Mouse (Mus musculus): ENCODE measurements around the gene Hist1h2bf.
"Not testable (repeated sequence)": the region's sequence is repeated elsewhere in the genome, so short reads cannot be mapped to it uniquely, and the experiment has no call there.

Hist1h2bf gene

DNA sequence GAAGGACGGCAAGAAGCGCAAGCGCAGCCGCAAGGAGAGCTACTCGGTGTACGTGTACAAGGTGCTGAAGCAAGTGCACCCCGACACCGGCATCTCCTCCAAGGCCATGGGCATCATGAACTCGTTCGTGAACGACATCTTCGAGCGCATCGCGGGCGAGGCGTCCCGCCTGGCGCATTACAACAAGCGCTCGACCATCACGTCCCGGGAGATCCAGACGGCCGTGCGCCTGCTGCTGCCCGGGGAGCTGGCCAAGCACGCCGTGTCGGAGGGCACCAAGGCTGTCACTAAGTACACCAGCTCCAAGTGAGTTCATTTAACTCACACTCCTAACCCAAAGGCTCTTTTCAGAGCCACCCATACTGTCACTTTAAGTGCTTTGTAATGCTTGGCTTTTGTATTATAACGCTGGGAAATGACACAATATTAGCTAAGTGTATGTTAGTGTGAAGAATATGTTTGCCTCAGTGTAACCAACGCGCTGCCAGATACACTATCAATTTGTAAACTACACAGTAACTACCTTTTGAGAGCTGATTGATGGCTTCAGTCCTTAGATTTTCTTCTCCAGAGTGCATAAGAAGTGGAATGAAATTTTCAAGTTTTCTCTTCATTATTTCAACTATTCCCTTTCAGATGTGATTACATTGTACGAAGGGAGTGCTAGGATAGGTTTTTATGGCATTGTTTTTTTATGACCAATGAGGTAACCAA is 2.3 kb downstream of the Hist1h2bf start:
- DNase-seq (ENCODE audit: low spot score in 2 of 2), result not testable (repeated sequence)

DNA sequence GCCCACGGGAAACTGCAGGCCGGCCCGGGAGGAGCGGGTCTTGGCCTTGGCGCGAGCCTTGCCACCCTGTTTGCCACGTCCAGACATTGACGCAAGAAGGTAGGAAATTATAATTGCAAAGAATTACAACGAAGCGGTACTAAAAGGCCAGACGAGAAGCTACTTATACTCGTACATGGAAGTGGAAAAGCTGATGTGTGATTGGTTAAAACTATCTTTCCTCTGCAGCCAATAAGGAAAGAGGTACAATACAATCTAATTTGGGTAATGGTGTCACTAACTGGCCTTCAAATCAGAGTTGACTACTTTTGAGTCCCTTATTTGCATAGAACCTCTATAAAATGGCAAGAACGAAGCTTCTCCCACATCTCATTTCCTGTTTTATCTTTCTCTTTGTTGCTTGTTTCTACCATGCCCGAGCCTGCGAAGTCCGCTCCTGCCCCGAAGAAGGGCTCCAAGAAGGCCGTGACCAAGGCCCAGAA is 2.9 kb downstream of the Hist1h2bf start, which contains the start of the genes Hist1h2ae and Hist1h2bg:
TSS of gene Hist1h2ae (minus strand) at position 199 of the 482 bp plus-strand sequence.
TSS of gene Hist1h2bg (plus strand) at position 375 of the 482 bp plus-strand sequence.
- peak; percentile 85 to 92 for DNase-seq (ENCODE audit: low spot score in 2 of 2)

DNA sequence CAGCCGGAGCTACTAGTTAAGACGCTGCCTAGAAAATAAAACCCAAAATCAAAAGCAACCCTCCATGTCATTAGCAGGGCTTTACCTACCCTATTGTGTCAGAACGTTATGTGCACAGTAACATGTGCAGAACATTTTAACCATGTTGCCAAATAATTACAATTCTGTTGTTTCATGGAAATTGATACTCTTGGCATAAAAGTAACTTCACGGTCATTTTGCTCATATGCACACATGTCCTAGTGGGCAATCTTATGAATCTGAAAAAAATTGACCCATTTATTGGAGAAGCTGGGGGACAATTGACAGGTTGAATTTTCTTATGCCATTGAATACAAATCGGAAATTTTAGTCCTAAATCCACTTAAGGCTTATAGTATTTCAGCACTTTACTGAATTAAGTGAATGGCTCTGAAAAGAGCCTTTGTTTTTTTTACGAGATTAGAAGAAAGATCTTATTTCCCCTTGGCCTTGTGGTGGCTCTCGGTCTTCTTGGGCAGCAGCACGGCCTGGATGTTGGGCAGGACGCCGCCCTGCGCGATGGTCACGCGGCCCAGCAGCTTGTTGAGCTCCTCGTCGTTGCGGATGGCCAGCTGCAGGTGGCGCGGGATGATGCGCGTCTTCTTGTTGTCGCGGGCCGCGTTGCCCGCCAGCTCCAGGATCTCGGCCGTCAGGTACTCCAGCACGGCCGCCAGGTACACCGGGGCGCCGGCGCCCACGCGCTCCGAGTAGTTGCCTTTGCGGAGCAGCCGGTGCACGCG is 3.6 kb downstream of the Hist1h2bf start:
- not testable (repeated sequence) for DNase-seq (ENCODE audit: low spot score in 2 of 2)

DNA sequence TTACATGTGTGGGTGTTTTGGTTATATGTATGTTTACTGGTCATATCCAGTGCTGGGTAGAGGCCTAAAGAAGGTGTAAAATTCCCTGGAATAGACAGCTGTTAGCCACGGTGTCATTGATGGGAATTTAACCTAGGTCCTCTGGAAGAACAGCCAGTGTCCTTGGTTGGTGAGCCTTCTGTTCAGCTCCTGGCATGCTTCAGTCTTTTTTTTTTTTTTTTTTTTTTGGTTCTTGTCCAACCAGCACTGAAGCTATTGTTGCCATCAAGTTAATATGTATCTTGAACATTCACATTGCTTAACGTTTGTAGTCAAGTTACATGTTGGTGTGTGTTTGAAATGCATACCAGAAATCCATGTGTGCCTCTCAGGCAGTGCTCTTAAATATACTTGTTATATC is 9.5 kb downstream of the Hist1h2bf start:
- no peak for DNase-seq (ENCODE audit: low spot score in 2 of 2)

DNA sequence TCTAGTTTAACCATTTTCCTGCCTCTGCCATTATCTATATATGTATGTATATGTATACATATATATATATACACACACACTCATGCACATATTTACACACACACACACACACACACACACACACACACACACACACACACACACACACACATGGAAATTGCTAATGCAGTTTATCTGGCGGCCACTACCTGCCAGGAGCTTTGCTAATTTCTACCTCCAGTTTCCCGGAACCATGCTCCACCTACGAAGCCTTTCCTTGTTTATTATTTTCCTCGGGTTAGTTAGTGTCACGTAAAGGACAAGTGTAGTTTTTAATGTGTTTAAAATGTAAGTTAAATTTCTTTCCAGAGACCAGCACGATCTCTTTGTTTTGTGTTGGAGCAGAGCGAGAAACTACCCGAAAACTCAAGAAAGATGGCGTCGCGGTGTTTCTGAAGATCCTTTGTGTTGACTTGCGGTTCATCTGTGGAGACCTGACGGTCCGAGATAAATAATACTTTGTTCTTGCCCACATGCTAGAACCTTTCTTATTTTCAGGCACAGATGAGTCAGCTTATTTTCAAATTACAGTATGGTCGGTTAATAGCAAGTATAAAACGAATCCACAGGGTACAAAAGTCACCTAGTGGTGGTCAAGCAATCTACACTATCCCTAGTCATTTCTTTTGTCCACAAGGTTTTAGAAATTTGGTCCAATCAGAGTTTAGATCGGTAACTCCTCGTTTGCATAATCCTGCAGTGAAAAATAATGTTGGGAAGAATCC is 11.1 kb downstream of the Hist1h2bf start:
- DNase-seq (ENCODE audit: low spot score in 2 of 2), result peak in 1 of 2 experiments; percentile 62

DNA sequence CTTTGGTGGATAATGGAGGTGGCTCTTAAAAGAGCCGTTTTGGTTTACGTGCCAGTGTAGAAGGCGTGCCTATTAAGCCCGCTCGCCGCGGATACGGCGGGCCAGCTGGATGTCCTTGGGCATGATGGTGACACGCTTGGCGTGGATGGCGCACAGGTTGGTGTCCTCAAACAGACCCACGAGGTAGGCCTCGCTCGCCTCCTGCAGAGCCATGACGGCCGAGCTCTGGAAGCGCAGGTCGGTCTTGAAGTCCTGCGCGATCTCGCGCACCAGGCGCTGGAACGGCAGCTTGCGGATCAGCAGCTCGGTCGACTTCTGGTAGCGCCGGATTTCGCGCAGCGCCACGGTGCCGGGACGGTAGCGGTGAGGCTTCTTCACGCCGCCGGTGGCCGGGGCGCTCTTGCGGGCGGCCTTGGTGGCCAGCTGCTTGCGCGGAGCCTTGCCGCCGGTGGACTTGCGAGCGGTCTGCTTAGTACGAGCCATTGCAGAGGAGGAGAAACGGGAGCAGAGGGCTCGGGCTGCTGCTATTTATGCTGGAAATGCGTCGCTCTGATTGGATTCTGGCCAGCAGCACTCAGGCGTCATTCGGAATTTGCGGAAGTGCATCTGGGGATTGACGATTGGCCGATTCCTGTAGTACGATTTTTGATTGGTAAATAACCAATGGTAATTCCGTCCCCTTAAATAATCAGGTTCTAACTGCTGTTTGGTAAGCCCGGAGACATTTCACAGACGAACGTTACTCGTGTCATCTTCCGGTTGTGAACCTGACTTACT is 11.9 kb downstream of the Hist1h2bf start, which contains the start of gene Hist1h3e:
TSS of gene Hist1h3e (minus strand) at position 487 of the 777 bp plus-strand sequence.
- peak; percentile 94 to 98 for DNase-seq (ENCODE audit: low spot score in 2 of 2)

DNA sequence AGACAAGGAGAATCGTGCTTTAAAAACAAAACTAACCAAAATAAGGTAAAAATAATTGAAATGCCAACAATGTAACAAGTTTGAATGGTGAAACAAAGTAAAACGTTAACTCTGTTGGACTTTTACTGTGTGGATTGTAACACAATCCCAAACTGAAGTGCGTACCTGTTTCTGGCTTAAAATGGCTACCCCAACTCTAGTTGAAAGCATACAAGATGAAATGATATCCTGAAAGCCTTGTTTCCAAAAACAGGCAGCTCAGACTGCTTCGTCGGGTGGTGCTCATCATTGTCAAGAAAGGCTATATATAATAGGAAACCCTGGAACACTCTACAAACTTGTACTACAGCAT is 12.5 kb downstream of the Hist1h2bf start:
- DNase-seq (ENCODE audit: low spot score in 2 of 2), result not testable (repeated sequence)

DNA sequence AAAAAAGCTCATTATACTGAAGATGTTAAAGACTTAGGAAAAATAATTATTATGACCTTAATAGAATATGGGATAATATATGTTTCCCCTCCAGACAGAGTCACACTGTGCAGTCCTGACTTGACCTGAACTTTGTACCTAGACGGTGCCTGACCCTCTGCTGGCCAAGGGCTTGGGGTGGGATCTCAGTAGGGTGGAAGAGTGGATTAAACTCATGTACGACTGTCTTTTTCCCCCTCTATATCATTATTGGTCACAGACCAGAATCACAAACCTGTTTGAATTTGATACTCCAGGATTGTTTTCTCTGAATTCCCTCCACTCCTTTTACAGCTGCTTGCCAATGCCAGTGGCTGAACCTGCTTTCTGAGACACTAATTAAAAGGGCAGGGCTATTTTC is 13.3 kb downstream of the Hist1h2bf start:
- not testable (repeated sequence) for DNase-seq (ENCODE audit: low spot score in 2 of 2)

DNA sequence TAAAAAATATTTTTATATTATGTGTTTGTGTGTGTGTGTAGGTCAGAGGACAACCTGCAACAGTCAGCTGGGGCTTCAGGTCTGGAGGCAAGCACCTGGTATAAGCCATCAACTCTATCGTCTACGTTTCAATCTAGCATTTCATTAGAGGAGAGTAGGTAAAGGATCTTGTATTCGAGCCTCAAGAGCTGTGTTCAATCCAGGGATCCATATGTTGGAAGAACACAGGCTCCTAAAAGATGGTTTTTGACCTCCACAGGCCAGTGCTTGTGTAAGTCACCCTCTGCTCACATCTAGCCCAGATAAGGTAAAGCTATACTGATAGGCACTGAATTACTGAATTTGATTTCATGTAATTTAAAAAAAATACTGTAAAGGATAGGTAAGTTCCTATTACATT is 17.1 kb downstream of the Hist1h2bf start:
- DNase-seq (ENCODE audit: low spot score in 2 of 2), result no peak

DNA sequence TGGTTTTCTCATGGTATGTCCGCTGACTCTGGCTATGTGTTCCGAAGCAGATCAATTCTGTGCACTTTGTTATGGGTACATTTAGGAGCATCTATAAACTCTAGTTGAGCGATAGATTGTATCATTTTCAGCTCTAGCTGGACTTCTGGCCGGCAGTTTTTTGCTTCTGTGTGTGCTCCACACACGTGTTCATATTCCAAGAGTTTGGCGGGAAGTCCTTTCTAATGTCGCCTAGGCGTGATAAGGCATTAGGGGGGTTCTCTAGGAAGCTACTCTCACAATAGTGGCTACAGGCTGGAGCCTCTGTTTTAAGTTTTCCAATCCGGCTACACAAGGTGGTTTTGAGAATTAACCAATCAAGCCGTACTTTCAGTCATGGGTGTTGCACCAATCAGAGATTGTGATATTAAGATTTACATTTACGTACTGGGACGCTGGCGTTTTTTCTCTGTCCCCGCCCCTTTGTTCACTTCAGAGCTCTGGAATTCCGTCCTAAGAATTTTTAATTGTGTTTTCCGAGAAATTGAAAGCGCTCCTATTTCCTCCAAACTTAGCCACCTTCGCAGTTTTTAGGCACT is 18.1 kb downstream of the Hist1h2bf start:
- peak; percentile 78 to 88 for DNase-seq (ENCODE audit: low spot score in 2 of 2)

DNA sequence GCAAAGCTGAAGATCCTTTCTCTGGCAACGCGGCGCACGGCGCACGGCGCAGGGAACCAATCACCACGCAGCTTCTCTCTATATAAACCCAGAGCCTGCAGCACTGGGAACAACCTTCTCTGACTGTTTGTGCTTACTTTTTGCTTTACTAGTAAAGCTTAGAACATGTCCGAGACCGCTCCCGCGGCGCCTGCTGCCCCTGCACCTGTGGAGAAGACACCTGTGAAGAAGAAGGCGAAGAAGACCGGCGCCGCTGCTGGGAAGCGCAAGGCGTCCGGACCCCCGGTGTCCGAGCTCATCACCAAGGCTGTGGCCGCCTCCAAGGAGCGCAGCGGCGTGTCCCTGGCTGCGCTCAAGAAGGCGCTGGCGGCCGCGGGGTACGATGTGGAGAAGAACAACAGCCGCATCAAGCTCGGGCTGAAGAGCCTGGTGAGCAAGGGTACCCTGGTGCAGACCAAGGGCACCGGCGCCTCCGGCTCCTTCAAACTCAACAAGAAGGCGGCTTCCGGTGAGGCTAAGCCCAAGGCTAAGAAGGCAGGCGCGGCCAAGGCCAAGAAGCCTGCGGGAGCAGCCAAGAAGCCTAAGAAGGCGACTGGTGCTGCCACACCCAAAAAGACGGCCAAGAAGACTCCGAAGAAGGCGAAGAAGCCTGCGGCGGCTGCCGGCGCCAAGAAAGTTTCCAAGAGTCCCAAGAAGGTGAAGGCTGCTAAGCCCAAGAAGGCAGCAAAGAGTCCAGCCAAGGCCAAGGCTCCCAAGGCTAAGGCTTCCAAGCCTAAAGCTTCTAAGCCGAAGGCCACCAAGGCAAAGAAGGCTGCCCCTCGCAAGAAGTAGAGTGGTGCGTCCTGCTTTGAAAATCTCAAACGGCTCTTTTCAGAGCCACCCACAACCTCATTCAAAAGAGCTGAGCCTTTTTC is 18.8 kb downstream of the Hist1h2bf start:
- peak; percentile 92 to 98 for DNase-seq (ENCODE audit: low spot score in 2 of 2)

DNA sequence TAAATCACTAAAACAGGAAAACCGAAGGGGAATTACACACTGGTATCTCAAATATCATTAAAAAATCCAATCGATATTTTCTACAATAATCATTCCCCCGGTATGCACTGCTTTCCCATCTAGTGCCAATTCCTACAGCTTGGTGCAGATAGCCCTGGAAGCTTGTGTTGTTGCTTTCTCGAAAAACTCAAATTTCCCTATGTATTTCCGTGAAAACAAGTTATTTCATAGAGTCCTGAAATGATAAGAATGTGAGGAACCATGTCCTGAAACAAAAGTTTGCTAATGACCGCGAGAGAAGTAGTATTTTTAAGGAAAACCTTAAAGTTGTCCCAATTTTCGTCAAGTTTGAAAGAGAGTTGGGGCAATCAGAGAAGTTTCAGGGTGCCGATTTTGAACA is 19.6 kb downstream of the Hist1h2bf start:
- DNase-seq (ENCODE audit: low spot score in 2 of 2), result peak in 1 of 2 experiments; percentile 50

DNA sequence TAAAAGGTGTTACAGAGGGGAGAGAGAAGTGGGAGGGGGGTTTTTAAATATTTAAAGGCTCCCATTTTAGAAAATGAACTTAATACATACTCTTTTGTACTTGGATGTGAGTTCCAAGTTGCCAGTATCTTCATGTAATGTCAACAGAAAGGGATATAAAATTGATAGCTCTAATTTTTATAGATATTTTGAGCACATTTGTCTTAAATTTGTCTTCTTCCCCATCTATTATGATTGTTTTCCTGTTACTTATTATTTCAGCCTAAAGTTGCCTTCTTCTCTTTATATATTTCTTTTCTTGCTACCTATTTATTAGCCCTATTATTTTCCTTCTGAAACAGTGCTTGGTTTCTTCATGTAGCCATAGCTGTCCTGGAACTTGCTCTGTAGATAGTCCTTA is 21.0 kb downstream of the Hist1h2bf start, which contains the start of gene Hist1h1d:
TSS of gene Hist1h1d (plus strand) at position 301 of the 400 bp plus-strand sequence.
- no peak for DNase-seq (ENCODE audit: low spot score in 2 of 2)

DNA sequence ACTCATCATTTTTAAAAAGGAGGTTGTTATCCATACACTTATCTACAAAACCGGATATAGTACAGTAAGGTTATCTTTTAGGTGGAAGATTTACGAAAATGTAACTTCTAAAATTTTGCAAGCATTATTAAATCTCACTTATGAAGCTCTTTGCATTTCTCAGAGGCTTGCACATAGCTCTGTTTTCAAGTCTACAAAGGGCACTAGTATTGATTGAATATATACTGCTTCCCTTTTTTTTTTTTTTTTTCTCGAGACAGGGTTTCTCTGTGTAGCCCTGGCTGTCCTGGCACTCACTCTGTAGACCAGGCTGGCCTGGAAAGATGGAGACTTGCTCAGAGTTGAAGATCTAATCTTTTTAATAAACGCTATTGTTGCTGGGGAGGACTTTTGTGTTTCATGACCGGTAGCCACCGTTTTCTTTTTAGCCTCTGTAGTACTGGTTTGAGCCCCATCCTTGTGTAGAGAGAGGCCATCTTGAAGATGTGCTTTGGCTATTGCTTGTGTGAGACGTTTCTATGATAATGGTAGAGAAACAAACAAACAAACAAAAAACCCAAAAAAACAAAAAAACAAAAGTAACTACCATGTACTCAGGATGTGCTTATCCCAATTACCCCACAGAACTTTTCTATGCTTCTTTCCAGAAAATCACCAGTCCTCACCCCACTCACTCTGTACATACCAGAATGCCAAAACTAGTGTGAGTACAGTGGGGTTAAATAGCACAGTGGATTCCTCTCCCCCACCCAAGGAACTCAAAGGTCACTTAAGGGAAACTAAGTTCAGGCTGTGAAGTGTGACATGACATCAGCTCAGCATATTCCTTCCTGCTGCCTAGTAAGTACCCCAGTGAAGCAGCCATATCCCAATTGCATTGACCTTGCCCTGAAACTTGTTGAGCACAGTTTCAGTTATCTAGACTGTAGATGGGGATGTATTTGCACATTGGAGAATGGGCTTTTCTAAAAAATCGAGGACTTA is 21.8 kb downstream of the Hist1h2bf start:
- DNase-seq (ENCODE audit: low spot score in 2 of 2), result peak; percentile 16 to 65

DNA sequence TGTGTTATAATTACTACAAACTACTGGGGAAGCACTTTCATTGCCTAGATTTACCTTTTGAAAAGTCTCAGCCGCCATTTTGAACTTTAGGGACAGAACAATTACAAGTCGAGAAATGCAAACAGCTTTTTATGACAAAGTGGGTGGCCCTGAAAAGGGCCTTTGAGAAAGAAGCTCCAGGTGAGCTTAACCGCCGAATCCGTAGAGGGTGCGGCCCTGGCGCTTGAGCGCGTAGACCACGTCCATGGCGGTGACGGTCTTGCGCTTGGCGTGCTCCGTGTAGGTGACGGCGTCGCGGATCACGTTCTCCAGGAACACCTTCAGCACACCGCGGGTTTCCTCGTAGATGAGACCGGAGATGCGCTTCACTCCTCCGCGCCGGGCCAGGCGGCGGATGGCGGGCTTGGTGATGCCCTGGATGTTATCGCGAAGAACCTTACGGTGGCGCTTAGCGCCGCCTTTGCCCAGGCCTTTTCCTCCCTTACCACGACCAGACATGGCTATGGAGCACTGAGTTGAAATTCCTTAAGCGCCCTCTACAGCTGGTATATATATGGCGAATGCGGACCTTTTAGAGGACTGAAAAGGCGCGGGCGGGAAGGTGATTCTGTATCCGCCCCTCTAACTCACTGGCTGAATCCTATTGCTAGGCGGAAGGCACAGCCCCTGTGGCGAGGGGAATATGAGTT is 22.7 kb downstream of the Hist1h2bf start, which contains the start of gene Hist1h4f:
TSS of gene Hist1h4f (minus strand) at position 503 of the 689 bp plus-strand sequence.
- DNase-seq (ENCODE audit: low spot score in 2 of 2), result peak; percentile 92 to 95

DNA sequence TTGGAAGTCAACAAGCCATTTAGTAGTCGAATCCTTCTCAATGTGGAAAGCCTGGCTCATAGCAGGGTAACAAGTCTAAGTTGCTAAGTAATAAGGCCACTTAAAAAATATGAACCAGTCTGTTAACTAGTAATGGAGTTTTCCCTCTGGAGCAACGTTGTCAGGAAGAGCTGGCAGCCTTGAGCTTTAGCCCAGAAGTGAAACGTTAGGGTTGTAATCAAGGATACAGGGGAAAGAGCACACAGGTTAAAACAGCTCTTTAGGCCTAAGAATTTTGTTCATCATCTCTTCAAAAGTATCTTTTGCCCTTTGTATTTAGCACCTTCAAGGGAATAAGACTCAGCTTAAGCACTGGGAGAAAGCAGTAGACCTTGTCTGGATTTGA is 23.2 kb downstream of the Hist1h2bf start:
- DNase-seq (ENCODE audit: low spot score in 2 of 2), result peak; percentile 34 to 63

DNA sequence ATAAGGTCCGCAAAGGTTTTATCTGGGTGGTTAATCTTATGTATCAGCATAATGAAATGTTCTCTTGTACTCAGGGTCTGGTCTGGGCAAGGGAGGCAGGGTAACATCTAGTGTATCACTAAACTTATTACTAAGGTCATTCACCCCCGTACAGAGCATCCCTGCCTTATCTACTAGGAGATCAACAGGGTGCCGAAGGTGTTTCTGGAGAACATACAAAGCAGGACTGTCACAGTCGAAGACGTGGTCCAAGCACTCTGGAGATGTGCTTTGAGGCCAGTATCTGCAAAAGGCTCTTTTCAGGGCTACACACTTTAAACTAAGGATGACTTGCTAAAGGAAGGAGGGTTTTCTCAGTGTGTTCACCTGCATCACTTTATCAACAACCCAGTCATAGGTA is 27.3 kb downstream of the Hist1h2bf start:
- DNase-seq (ENCODE audit: low spot score in 2 of 2), result no peak

DNA sequence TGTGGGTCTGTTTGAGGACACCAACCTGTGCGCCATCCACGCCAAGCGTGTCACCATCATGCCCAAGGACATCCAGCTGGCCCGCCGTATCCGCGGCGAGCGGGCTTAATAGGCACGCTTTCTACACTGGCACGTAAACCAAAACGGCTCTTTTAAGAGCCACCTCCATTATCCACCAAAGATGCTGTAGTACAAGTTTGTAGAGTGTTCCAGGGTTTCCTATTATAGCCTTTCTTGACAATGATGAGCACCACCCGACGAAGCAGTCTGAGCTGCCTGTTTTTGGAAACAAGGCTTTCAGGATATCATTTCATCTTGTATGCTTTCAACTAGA is 29.2 kb downstream of the Hist1h2bf start:
- DNase-seq (ENCODE audit: low spot score in 2 of 2), result peak; percentile 24 to 70

Data from spleen, postnatal 4 days (tissue).